Mouse (Mus musculus): ENCODE measurements at regions not wholly inside any gene's neighbourhood (a gene's known extent, or its start where the extent isn't known, plus 50 kb on each side); places are given as distances from the start of the nearest gene placed in this dataset.
A peak's percentile ranks its signal among the peaks of the same experiment; 100 is the strongest.

GRCm38 (mm10) chr6:51743105-51743660 lies 219.5 kb downstream of the Snx10 start:
- no peak for DNase-seq (ENCODE audit: low read depth in 2 of 2, low spot score in 2 of 2)

- DNase-seq (ENCODE audit: low read depth in 2 of 2, low spot score in 2 of 2): no peak
These were observed 220.9 kb downstream of the Snx10 start for GRCm38 (mm10) chr6:51744607-51745006.

DNA sequence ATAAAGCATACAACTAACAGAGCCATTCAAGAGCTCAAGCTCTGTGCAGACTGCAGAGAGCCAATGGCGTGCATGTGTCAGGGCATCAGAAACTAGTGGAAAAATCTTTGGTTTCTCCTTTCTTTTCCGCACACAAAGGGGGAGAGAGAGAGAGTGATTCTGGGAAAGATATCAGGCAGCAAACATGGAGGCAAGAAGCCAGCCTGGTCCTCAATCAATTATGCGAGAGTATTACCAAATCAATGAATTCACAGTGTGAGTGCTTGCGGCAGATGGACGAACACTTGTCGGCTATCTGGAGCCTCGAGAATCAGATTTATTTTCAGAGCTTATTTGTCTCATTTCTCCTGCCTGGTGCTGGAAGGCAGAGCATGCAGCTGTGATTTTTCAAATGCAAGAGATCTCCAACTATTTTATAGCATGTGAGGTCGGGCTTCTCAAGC lies 230.6 kb downstream of the Snx10 start:
- DNase-seq (ENCODE audit: low read depth in 2 of 2, low spot score in 2 of 2): no peak

- no peak for DNase-seq (ENCODE audit: low read depth in 2 of 2, low spot score in 2 of 2)
These were observed 233.4 kb downstream of the Snx10 start for GRCm38 (mm10) chr6:51757131-51757530.

GRCm38 (mm10) chr6:51757746-51758145 lies 234.0 kb downstream of the Snx10 start:
- no peak for DNase-seq (ENCODE audit: low read depth in 2 of 2, low spot score in 2 of 2)

DNA sequence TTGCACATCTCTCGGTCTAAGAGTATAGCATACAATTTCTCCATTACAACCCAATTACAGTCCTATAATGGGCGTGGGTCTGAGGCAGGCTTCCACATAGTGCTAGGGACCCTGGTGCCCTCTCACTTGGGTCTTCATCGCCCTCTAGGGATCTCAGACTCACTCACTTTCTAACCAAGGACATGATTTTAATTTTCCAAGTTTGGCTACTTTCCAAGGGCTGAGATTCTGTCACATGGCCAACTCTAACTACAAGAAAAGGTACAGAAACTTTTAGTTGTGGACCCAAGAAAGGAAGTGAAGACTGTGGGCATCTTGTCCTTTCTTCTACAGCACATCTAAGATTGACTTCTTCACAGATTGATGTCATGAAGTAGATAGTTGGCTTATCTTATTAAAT lies 235.1 kb downstream of the Snx10 start:
- DNase-seq (ENCODE audit: low read depth in 2 of 2, low spot score in 2 of 2): no peak

DNA sequence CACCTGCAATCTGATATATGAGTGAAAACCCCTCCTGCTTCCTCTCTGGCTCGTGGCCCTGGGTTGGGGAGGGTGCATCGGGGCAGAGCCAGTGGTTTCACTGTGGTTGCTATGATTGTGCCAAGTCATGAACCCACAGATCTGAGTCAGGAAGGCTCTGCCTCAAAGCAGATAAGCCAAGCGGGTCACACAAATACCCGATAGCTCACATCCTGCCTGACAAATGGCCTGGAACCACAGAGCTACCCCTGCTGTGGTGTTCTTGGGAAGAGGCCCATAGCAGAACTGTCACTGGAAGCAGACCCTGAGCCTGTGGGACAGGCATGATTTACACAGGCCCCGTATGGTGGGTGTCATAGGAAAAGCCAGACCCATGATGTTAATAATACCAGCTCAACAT lies 236.7 kb downstream of the Snx10 start:
- DNase-seq (ENCODE audit: low read depth in 2 of 2, low spot score in 2 of 2): no peak

- no peak for DNase-seq (ENCODE audit: low read depth in 2 of 2, low spot score in 2 of 2)
These were observed 237.8 kb downstream of the Snx10 start for GRCm38 (mm10) chr6:51761506-51761905.

GRCm38 (mm10) chr6:51766482-51766881 lies 242.8 kb downstream of the Snx10 start:
- DNase-seq (ENCODE audit: low read depth in 2 of 2, low spot score in 2 of 2): no peak

GRCm38 (mm10) chr6:51767582-51768341 lies 244.1 kb downstream of the Snx10 start:
- no peak for DNase-seq (ENCODE audit: low read depth in 2 of 2, low spot score in 2 of 2)

GRCm38 (mm10) chr6:51771001-51771400 lies 241.3 kb downstream of the Skap2 start:
- no peak for DNase-seq (ENCODE audit: low read depth in 2 of 2, low spot score in 2 of 2)

DNA sequence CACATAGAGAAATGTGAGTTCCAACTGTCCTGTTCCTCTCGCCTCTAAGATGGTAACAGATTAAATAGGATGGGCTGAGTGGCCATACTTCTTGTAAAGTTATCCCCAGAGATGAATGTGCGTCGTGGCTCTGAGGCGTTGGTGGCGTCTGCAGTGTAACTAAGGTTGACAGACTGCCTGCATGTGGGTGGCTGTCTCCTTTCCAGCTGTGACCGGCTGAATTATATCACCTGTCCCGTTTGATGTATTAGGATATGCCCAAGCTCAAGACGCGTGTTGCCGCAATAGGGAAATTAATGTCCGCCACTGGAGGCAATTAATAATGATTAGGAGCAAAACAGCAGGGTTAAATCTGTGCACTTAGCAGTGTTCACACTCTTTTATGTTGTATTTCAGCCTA lies 240.9 kb downstream of the Skap2 start:
- DNase-seq (ENCODE audit: low read depth in 2 of 2, low spot score in 2 of 2): no peak

DNA sequence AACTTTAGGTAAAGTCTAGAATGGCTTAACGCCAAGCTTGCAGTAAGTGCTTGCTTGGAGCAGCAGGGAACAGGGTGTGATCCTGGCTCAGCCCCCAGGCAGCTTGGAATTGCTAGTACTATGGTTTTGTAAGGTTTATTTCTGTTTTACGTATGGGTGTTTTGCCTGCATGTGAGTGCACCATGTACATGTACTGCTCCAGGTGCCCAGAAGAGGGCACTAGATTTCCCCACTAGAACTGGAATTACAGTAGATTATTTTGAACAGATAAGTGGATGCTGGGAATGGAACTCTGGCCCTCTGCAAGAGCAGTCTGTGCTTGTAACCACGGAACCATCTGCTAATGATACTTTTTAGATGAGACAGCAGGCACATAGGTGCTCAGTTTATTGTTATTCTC lies 237.6 kb downstream of the Skap2 start:
- no peak for DNase-seq (ENCODE audit: low read depth in 2 of 2, low spot score in 2 of 2)

GRCm38 (mm10) chr6:51785615-51786014 lies 226.7 kb downstream of the Skap2 start:
- DNase-seq (ENCODE audit: low read depth in 2 of 2, low spot score in 2 of 2): no peak

- DNase-seq (ENCODE audit: low read depth in 2 of 2, low spot score in 2 of 2): no peak
These were observed 225.5 kb downstream of the Skap2 start for GRCm38 (mm10) chr6:51786836-51787235.

DNA sequence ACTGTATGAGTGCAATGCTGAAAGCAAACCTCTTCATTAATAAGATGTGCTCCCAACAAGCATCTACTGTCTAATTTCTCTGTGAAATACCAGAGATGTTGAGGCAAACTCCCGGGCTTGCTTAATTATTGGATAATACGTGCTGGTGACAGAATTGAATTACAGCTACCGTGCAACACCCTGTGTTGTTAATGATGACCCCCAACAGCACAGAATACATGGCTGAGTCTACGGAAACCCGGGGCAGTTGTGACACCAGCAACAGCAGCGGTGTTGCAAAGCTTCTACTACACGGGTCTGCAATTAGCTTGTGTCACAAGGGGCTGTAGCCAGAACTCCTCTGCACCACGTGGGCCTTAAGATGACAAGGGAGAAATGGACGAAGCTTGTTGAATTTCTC lies 224.2 kb downstream of the Skap2 start:
- DNase-seq (ENCODE audit: low read depth in 2 of 2, low spot score in 2 of 2): no peak

- DNase-seq (ENCODE audit: low read depth in 2 of 2, low spot score in 2 of 2): no peak
These were observed 222.1 kb downstream of the Skap2 start for GRCm38 (mm10) chr6:51790293-51790692.

- DNase-seq (ENCODE audit: low read depth in 2 of 2, low spot score in 2 of 2): no peak
These were observed 221.7 kb downstream of the Skap2 start for GRCm38 (mm10) chr6:51790693-51791092.

GRCm38 (mm10) chr6:51795300-51795699 lies 217.0 kb downstream of the Skap2 start:
- peak; percentile 7 to 31 for DNase-seq (ENCODE audit: low read depth in 2 of 2, low spot score in 2 of 2)

GRCm38 (mm10) chr6:51798577-51799240 lies 213.6 kb downstream of the Skap2 start:
- DNase-seq (ENCODE audit: low read depth in 2 of 2, low spot score in 2 of 2): no peak

GRCm38 (mm10) chr6:51805656-51806055 lies 206.7 kb downstream of the Skap2 start:
- DNase-seq (ENCODE audit: low read depth in 2 of 2, low spot score in 2 of 2): no peak
